Mouse (Mus musculus) thymus, adult 2 months (tissue): ENCODE measurements around the gene Ermp1.

ENCODE experiments used
- CTCF ChIP-seq: fragments of 200-500 bp; IDR thresholded peaks from 2 replicates; pipeline ENCODE4 v1.5.1; 2012; ENCODE audit warnings: mild to moderate bottlenecking, control low read depth, low read length, moderate library complexity, borderline replicate concordance; ENCODE audit not compliant: control insufficient read depth, poor library complexity, insufficient read depth; ENCODE audit errors: extremely low read depth
- POLR2A ChIP-seq: fragments of 200-500 bp; IDR thresholded peaks from 2 replicates; pipeline ENCODE4 v1.6.1; 2012; ENCODE audit warnings: mild to moderate bottlenecking, low read length, control low read depth, moderate library complexity; ENCODE audit not compliant: control insufficient read depth, poor library complexity, insufficient read depth; ENCODE audit errors: extremely low read depth

GRCm38 (mm10) chr19:29649683-29650082, 1.5 kb upstream of the Ermp1 start:
- TF ChIP-seq CTCF = no peak
- TF ChIP-seq POLR2A = no peak
